ENCODE assay signal across 8 mouse cellular contexts in genomic region chr5:150168712-150169111, GRCm38 (mm10). TPM values are rescaled to one million over a fixed set of nuclear protein-coding genes. Genes with fewer than 3 reads are reported as not detected.
DNase-seq lines count a peak whose midpoint lies in the region; ATAC-seq and TF ChIP-seq lines count a peak whose summit lies in the region.

No protein-coding gene starts in this region.

- TF ChIP-seq CTCF in E14TG2a.4 (conservative IDR thresholded peaks at IDR 0.05; ENCODE audit: low read length) = peak; percentile 55

- no peak overlapping the region for H3K27ac ChIP-seq in embryonic facial prominence, embryonic 11.5 days (replicated peaks; ENCODE audit: low read depth, low read length)
- H3K27ac ChIP-seq in lung, embryonic 15.5 days = no peak overlapping the region

- no peak overlapping the region for H3K4me2 ChIP-seq in embryonic facial prominence, embryonic 11.5 days (ENCODE audit: low read depth, low read length)
- H3K4me2 ChIP-seq in lung, embryonic 15.5 days = no peak overlapping the region

- DNase-seq in adrenal gland, postnatal 14 days = peak; percentile 75
- DNase-seq in embryonic facial prominence, embryonic 11.5 days (ENCODE audit: low spot score) = peak; percentile 89
- DNase-seq in heart, postnatal 14 days = peak; percentile 73 to 79
- peak; percentile 73 to 77 for DNase-seq in kidney, postnatal 25 days
- peak; percentile 48 for DNase-seq in ovary, postnatal 14 days (ENCODE audit: low spot score)

- H3K9ac ChIP-seq in embryonic facial prominence, embryonic 11.5 days (replicated peaks; ENCODE audit: low read length) = no peak overlapping the region
- no peak overlapping the region for H3K9ac ChIP-seq in lung, embryonic 15.5 days

- H3K36me3 ChIP-seq in E14TG2a.4 (ENCODE audit: insufficient read depth, low read length) = no peaks in the 10 kb centered on the region
- H3K36me3 ChIP-seq in embryonic facial prominence, embryonic 11.5 days (replicated peaks; ENCODE audit: control insufficient read depth, insufficient read depth, low read depth, low read length) = no peaks in the 10 kb centered on the region
- H3K36me3 ChIP-seq in lung, embryonic 15.5 days = no peaks in the 10 kb centered on the region

- no peak overlapping the region for H3K4me3 ChIP-seq in E14TG2a.4 (replicated peaks; ENCODE audit: low read length)
- H3K4me3 ChIP-seq in embryonic facial prominence, embryonic 11.5 days (ENCODE audit: low read depth, low read length) = no peak overlapping the region
- no peak overlapping the region for H3K4me3 ChIP-seq in lung, embryonic 15.5 days

- peaks cover 30% of the 10 kb centered on the region for H3K4me1 ChIP-seq in E14TG2a.4 (replicated peaks; ENCODE audit: low read depth, low read length)
- no peaks in the 10 kb centered on the region for H3K4me1 ChIP-seq in embryonic facial prominence, embryonic 11.5 days (ENCODE audit: control insufficient read depth, insufficient read depth, low read length)
- no peaks in the 10 kb centered on the region for H3K4me1 ChIP-seq in lung, embryonic 15.5 days

- no peaks in the 10 kb centered on the region for H3K9me3 ChIP-seq in E14TG2a.4 (ENCODE audit: low read length)
- no peaks in the 10 kb centered on the region for H3K9me3 ChIP-seq in embryonic facial prominence, embryonic 11.5 days (replicated peaks; ENCODE audit: control insufficient read depth, low read length)
- H3K9me3 ChIP-seq in lung, embryonic 15.5 days = no peaks in the 10 kb centered on the region

- 0 out of 2 replicates have a peak, but pooled peaks have one; percentile 75 for ATAC-seq in embryonic facial prominence, embryonic 11.5 days (replicated peaks; ENCODE audit: insufficient number of reproducible peaks, low FRiP score, low TSS enrichment, low read depth)
- ATAC-seq in lung, embryonic 15.5 days (ENCODE audit: borderline replicate concordance, extremely low read depth, low FRiP score, low TSS enrichment) = peak; percentile 73; the same call in 1 of the 2 replicates
- no peak for ATAC-seq in erythroblast, adult 5-6 weeks (replicated peaks; ENCODE audit: low FRiP score, poor library complexity, severe bottlenecking)

- no peaks in the 10 kb centered on the region for H3K27me3 ChIP-seq in E14TG2a.4 (ENCODE audit: insufficient read depth, low read length)
- no peaks in the 10 kb centered on the region for H3K27me3 ChIP-seq in embryonic facial prominence, embryonic 11.5 days (ENCODE audit: control insufficient read depth, insufficient read depth, low read length)
- H3K27me3 ChIP-seq in lung, embryonic 15.5 days = no peaks in the 10 kb centered on the region

- intact Hi-C loops in heart, postnatal 14 days (cut with DNase I) = loop anchor here (1.0 to 5.0 kb wide), 3 partner anchors 40 to 259 kb away; no protein-coding TSS in a partner anchor

- 3% methylated on average over 9 of the region's 9 CpGs for WGBS in embryonic facial prominence, embryonic 11.5 days
- 3% methylated on average over 9 of the region's 9 CpGs for WGBS in lung, embryonic 15.5 days

RNA-seq across cellular contexts. Expression of gene Fry, which starts 50.3 kb away (rescaled TPM):
- total RNA-seq in adrenal gland, postnatal 14 days (2021) = 39.4 and 51.0 TPM in 2 replicates
- 6.5 and 8.2 TPM in 2 replicates for polyA plus RNA-seq in embryonic facial prominence, embryonic 11.5 days (2014; fragmentation: Nextera tagmentation; extraction: Ambion mirVana)
- total RNA-seq in heart, postnatal 14 days (2021) = 100 to 1,000 TPM; 150 to 174 TPM
- 6.9 and 7.1 TPM in 2 replicates for polyA plus RNA-seq in lung, embryonic 15.5 days (2015; fragmentation: Nextera tagmentation; extraction: Ambion mirVana)
- 16.1 and 30.1 TPM in 2 replicates for total RNA-seq in erythroblast, adult 5-6 weeks (2015; ENCODE audit: low replicate concordance)
- 10.3 and 16.4 TPM in 2 replicates for total RNA-seq in erythroblast, adult 5-6 weeks (2017; ENCODE audit: low replicate concordance)
